In genomic region chr16:7139480-7139879, GRCm38 (mm10) we compare ENCODE assay signal across 23 mouse cellular contexts.
"Had no signal": no experiment of that assay in that cellular context is flagged by ENCODE, and none has a peak within 500 bp of the region (broad histone marks: within the 10 kb centered on the region; RNA-seq: fewer than 3 reads in every experiment).

No protein-coding gene starts in this region.

- H3K9me3 ChIP-seq: forebrain, embryonic 15.5 days; heart, embryonic 10.5 days; heart, embryonic 12.5 days; hindbrain, embryonic 13.5 days; hindbrain, embryonic 15.5 days; kidney, embryonic 15.5 days; limb, embryonic 10.5 days; limb, embryonic 12.5 days had no signal

- H3K4me1 ChIP-seq: kidney, embryonic 15.5 days; limb, embryonic 10.5 days; limb, embryonic 12.5 days had no signal

- ATAC-seq: forebrain, embryonic 15.5 days; forebrain, postnatal 0 days; hindbrain, postnatal 0 days; intestine, embryonic 16.5 days had no signal

- H3K4me3 ChIP-seq: forebrain, embryonic 15.5 days; heart, embryonic 10.5 days; heart, embryonic 12.5 days; hindbrain, embryonic 13.5 days; hindbrain, embryonic 15.5 days; kidney, embryonic 15.5 days; limb, embryonic 10.5 days; limb, embryonic 12.5 days had no signal

- H3K36me3 ChIP-seq: forebrain, embryonic 15.5 days; heart, embryonic 10.5 days; heart, embryonic 12.5 days; hindbrain, embryonic 13.5 days; hindbrain, embryonic 15.5 days; kidney, embryonic 15.5 days; limb, embryonic 10.5 days; limb, embryonic 12.5 days had no signal

- DNase-seq: forebrain, postnatal 0 days; gastrocnemius, postnatal 14 days; gastrocnemius, postnatal 36 days; heart, adult 18-20 months; heart, postnatal 10 days; heart, postnatal 36 days; kidney, adult 11 months; kidney, adult 2 months; kidney, adult 9 months; kidney, postnatal 14 days; kidney, postnatal 36 days; layer of hippocampus, postnatal 36 days; liver had no signal

- H3K27me3 ChIP-seq: forebrain, embryonic 15.5 days; heart, embryonic 12.5 days; hindbrain, embryonic 13.5 days; hindbrain, embryonic 15.5 days; kidney, embryonic 15.5 days; limb, embryonic 12.5 days had no signal
